Mouse (Mus musculus) embryo, embryonic 10 days (tissue): ENCODE measurements at regions not wholly inside any gene's neighbourhood (a gene's known extent, or its start where the extent isn't known, plus 50 kb on each side); places are given as distances from the start of the nearest gene placed in this dataset.

Experiments
- DNase-seq: peaks from one replicate; pipeline ENCODE4 v3.0.0-alpha.2; 2015; ENCODE audit warnings: low spot score

GRCm38 (mm10) chr2:74463407-74463806 lies 115.8 kb downstream of the Lnpk start:
- DNase-seq = peak; percentile 1

- peak; percentile 61 for DNase-seq
Observed at GRCm38 (mm10) chr2:74461211-74461844, 117.9 kb downstream of the Lnpk start.

GRCm38 (mm10) chr2:74454431-74454830 lies 124.8 kb downstream of the Lnpk start:
- no peak for DNase-seq

- DNase-seq = peak; percentile 2
Observed at GRCm38 (mm10) chr2:74452679-74453078, 126.6 kb downstream of the Lnpk start.

DNA sequence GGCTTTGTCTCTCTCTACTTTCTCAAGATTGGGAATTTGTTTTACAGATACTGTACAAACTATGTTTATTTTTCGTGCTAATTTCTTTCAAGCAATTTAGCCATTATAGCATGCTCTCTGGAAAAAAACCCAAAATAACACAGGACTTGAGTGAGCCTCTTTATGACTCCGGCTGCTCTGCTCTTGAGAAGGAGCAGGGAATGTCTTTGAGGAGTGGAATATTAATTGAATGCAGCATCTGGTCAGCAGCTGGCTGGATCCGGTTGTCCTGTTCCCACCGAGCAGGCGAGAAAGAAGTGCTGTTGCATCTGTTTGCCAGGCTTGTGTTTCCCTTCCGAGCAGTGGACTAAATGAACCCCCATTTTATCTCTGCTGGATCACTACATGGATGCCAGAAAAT lies 127.7 kb downstream of the Lnpk start:
- peak; percentile 75 for DNase-seq

GRCm38 (mm10) chr2:74451038-74451437 lies 128.2 kb downstream of the Lnpk start:
- no peak for DNase-seq

GRCm38 (mm10) chr2:74450064-74450765 lies 129.0 kb downstream of the Lnpk start:
- DNase-seq = no peak

DNA sequence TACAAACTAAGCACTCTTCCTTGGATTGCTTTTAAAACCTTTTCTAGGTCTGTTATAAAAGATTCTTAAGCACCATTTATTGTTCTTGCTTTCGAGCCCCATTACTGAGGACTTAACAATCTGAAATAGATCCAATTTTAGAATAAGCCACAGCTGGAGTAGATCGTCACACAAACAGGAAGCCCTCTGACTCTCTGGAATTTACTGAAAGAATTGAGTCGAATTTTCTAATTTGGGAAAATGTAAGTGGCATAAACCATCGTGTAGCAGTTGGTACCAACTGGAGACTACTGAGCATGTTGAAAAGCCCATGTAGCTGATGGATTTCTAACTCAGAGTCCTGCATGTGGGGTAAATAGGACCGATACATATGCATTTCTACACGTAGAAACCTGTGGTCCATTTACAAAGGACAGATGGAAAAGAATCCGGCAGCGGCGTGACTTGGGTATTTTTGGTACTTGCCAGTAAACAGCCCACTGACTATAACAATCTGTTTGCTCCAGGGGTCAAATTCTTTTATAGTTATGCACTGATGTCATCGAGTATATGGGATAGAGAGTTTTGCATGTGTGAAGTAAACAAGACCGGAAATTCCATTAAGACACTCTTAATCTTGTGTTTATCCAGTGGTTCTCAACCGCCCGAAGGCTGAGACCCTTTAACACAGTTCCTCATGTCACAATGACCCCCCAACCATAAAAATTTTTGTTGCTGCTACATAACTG lies 143.9 kb downstream of the Lnpk start:
- DNase-seq = no peak

- peak; percentile 64 for DNase-seq
Observed at GRCm38 (mm10) chr2:74426746-74427145, 152.5 kb downstream of the Lnpk start.

GRCm38 (mm10) chr2:74424726-74425125 lies 154.5 kb downstream of the Lnpk start:
- no peak for DNase-seq

- peak; percentile 11 for DNase-seq
Observed at GRCm38 (mm10) chr2:74416097-74416496, 163.1 kb downstream of the Lnpk start.

- no peak for DNase-seq
Observed at GRCm38 (mm10) chr2:74414721-74415120, 164.5 kb downstream of the Lnpk start.

DNA sequence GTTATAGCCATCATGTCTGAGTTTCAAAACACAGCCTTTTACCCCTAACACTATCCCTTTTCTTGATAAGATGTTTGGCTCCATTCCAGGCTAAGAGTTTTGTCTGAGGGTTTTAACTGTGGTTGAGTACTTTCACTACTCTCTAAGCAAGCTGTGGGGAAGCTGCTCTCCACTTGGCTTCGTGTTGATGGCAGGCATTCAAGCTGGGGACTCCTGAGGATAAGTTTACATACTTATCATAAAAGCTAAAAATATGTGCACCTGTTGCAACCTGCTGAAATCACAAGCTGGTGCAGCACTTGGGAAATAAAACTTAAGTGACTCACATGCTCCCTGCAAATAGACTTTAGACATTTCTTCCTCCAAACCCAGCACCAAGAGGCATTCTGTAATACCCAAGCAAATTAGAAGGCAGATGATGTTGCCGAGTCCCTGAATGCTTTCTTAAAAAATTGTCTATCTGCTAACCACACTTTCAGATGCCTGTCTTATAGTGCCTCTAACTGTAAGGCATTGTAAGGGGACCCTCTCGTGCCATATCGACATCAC lies 169.3 kb downstream of the Lnpk start:
- DNase-seq = no peak

DNA sequence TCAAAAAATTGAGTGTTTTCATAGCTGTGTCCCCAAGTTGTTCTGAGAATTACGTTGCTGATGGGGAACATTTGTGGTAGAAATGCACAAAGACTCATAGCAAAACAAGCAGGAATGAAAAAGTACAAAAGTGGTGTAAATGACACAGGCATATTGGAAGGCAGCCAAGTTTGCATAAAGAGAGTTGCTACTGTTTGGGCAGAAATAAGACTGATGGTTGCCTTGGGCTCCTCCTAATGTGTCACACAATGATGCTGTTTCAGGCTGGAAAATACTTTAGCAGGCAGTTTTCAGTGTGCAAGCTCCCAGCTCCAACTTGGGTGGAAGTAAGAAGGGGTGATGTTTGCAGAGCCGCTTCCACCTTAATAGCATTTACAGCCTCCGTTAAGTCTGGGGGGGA lies 174.7 kb downstream of the Lnpk start:
- DNase-seq = no peak

DNA sequence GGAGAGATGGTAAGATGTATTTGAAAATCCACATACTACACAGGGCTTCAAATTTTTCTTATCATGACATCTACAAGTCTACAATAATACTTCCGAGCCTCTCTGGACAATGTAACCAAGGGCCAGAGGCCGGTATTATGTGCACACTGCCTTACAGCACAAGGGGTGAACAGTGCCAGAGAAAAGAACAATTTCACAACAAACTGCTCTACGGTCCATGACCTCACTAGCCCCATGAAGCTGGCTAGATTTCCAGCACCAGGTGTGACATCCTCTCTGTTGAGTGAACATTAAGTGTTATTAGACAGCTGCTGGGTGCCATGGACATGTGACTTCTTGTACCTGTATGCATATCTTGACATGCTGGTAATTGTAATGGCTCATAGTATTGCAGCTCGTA lies 188.2 kb downstream of the Lnpk start:
- DNase-seq = no peak

DNA sequence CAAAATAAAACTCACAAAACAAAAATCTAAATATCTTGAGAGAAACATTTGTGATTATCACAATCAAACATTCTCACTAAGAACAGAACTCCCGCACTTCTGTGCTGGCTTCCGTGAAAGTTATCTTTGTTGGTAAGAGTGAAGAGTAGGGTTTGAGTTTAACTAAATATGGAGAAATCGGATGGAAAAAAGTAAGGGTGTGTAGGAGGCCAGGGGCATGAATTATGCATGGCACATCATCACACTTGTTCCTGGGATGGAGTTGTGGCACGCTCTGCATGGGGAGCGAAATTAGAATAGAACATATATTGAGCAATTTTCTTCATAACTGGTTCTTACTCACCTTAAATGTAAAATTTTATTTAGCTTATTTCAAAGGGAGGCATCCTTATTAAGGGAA lies 191.2 kb downstream of the Lnpk start:
- no peak for DNase-seq

GRCm38 (mm10) chr2:74384918-74385317 lies 194.3 kb downstream of the Lnpk start:
- DNase-seq = no peak

- peak; percentile 6 for DNase-seq
Observed at GRCm38 (mm10) chr2:74380574-74381287, 198.5 kb downstream of the Lnpk start.

DNA sequence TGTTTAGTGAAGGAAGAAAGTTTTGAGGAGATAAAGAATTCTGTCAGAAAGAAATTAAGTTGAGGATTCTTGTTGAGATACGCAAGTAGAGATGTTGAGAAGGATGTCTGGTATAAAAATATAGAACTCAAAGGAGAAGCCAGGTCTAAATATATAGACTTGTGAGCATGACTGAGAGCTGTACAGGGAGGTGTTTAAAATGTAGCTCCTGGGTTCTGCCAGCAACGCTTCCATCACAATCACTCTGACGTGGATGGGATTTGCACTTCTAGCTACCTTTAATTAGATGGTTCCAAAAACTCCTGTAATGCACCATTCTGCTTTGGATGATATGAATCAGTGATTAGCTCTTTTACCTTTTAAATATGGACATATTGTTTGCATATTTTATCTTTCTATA lies 200.5 kb downstream of the Lnpk start:
- DNase-seq = no peak

DNA sequence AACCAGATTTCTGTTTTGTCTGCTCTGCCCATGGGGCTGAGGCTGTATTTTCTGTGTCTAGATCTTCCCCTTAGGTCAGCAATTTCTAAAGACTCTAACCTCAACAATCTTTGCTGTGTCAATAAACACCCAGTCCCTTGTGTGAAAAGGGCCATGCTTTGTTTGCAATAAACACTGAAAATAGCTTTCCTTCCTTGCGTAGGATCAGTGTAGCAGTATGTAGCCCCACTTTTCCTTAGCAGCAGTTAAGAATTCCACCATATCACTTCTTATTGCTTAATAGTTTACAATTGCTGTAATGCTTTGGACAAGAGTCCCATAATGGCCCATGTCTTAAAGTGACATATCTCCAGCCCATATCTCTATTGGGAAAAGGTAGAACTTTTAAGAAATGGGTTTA lies 205.3 kb downstream of the Lnpk start:
- DNase-seq = no peak

GRCm38 (mm10) chr2:74373056-74373455 lies 206.2 kb downstream of the Lnpk start:
- no peak for DNase-seq

DNA sequence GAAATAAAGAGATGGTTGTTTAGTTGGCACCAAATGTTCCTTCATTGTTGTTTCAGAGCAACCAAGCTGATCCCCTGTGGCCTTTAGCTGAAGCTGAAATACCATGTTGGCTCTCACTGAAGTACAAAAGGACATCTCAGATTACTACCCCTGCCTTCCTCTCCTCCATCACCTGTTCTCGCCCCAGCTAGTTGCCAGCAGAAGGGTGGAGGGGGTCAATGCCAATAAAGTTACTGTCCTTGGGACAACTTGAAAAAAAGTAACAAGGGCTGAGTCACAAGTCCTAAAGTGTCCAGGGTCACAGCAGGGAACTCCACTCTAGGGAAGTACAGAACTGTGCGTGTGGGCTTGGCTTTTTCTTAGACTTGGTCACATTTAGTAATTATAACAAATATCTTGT lies 216.0 kb downstream of the Lnpk start:
- DNase-seq = no peak
